Mouse (Mus musculus) 3134 (cell line): ENCODE measurements around the gene Notch1.

Experiments
- DNase-seq: peaks from one replicate; pipeline ENCODE4 v3.0.0-alpha.2; 2011; ENCODE audit warnings: low spot score; ENCODE audit not compliant: insufficient read length; ENCODE audit errors: extremely low read depth

Notch1 gene

DNA sequence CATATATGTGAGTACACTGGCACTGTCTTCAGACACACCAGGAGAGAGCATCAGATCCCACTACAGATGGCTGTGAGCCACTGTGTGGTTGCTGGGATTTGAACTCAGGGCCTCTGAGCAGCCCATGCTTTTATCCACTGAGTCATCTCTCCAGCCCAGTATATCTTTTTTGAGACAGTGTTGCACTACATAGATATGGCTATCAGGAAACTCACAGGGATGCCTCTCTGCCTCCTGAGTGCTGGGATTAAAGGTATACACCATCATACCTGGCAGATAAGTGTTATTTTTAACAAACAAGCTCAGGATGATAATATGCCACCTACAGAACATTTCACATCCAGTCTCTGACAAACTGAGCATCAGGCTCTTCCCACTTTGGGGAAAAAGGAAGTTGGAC is 99.4 kb downstream of the Notch1 start:
- no peak for DNase-seq

DNA sequence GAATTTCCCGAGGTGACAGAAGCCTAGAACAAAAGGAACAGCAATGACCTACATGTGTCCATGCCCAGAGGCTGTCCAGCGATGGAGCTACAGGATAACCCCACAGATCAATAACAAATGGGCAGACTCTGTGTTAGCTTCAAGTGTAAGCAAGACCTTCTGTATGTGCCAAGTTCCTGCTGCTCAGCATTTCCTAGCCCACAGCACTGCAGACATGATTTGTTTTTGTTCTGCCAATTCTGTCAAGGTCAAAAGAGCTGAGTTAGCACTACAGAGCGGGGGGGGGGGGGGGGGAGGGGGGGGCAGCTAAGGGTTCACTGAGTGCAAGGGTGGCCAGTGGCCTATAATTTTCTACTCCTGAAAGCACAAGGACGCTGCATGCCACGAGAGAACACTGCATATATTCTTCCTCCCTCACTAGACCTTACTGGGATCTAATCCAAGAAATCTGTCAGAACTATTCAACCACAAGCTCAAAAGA is 105.5 kb downstream of the Notch1 start:
- no peak for DNase-seq

DNA sequence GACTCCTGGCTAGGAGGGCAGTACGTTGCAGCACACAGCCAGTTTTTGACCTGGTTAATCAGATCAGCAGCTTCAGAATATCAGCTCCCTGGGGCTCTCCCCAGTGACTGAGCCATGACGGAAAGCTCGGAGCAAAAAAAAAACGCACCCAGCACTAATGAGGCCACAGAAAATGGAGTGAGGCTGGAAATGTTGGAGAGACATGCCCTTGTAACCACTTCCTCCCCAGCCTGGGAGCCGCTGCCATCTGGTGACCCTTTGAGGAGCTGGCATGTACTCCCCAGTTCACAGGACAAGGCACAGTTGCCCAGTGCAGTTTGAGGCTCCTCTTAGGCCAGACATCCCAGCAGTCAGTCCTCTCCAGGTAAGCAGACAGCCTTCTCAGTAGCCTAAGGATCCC is 106.4 kb downstream of the Notch1 start:
- no peak for DNase-seq

DNA sequence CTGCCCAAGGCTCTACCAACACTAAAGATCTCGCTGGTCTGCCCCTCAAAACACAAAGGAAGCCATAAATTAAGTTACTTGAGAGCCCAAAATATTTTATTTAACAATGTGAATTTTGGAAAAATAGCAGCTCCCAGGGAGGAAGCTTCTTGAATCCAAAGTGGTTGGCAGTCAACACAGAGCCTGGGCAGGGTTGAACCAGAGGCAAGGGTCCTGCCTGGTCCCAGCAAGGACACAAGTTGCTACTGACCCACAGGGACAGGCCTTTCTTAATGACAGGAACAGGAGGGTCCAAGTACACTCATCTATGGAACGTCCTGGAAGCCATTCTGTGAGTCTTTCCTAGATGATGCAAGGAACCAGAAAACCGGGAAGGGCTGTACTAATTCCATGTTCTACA is 107.1 kb downstream of the Notch1 start:
- no peak for DNase-seq

DNA sequence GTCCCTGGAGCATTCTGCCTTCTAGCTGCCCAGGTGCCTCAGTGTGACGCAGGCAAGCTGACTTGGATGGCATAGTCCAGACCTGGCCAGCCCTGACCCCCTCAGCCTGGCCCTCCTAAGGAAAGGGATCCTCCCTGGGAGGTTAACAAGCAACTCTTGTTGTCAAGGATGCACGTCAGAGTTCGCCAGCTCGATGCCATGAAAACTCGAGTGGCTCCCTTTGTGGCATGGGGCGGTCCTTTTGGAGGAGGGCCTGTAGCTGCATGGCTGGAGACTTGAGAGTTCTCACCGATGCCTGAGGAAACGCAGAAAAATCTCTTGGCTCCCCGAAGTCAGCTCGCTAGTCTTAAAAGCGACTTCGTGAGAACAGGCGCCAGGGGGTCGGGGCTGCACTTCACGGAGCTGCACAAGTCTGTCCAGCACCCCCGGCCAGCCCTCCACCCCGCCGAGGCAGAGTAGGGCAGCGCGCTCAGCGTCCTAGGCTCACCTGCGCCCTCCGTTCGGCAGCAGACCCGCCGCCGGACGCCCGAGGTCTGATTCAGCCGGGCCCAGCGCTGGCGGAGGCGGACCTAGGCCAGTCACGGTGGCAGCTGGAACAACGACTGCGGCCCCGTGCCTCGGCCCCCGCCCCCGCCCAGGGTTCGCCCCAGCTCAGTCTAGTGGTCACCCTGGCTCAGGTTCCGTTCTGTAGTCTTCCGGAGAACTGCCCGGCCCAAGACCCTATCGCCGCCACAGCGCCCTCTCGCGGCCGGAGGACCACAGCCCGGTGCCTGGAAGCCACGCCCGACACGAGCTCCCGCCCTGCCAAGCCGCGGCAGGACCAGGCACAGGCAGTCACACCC is 107.7 kb downstream of the Notch1 start, which contains the start of gene Inpp5e:
Inpp5e (minus strand) TSS at position 689 of the 842 bp plus-strand sequence.
- peak; percentile 95 for DNase-seq
